Mouse (Mus musculus) spleen, adult 2 months (tissue): Measurements from ENCODE around the gene Topbp1. TPM values are rescaled to one million over a fixed set of nuclear protein-coding genes. Genes with fewer than 3 reads are reported as not detected.
A peak's percentile ranks its signal among the peaks of the same experiment; 100 is the strongest.

Source experiments
- DNase-seq, 2 experiments: peaks; one replicate each; pipeline versions ENCODE4 v3.0.0 to v3.0.0-alpha.2; 2012 to 2021; ENCODE audit warnings: low spot score in 2 of 2, low read depth in 1 of 2
- H3K27ac ChIP-seq: fragments of 200-500 bp; 2 replicates; pipeline ENCODE4 v1.5.1; 2012; ENCODE audit warnings: low read length, inconsistent platforms; ENCODE audit not compliant: insufficient read depth
- H3K27me3 ChIP-seq: fragments of 200-500 bp; 2 replicates; pipeline ENCODE4 v1.6.1; 2012; ENCODE audit warnings: mild to moderate bottlenecking, moderate library complexity, low read length, inconsistent platforms; ENCODE audit not compliant: control insufficient read depth, insufficient read depth
- H3K36me3 ChIP-seq: fragments of 200-500 bp; 2 replicates; pipeline ENCODE4 v1.6.1; 2012; ENCODE audit warnings: mild to moderate bottlenecking, low read length, inconsistent platforms; ENCODE audit not compliant: control insufficient read depth, insufficient read depth
- H3K4me1 ChIP-seq: fragments of 200-500 bp; 2 replicates; pipeline ENCODE4 v1.6.1; 2011; ENCODE audit warnings: inconsistent platforms; ENCODE audit not compliant: control insufficient read depth, insufficient read depth, insufficient read length
- H3K4me3 ChIP-seq: fragments of 200-500 bp; 2 replicates; pipeline ENCODE4 v1.5.1; 2011; ENCODE audit warnings: mild to moderate bottlenecking, inconsistent platforms; ENCODE audit not compliant: insufficient read depth, insufficient read length; ENCODE audit errors: extremely low read depth
- CTCF ChIP-seq: fragments of 200-500 bp; IDR thresholded peaks from 2 replicates; pipeline ENCODE4 v1.5.1; 2011; ENCODE audit warnings: mild to moderate bottlenecking, inconsistent platforms; ENCODE audit not compliant: insufficient read depth, insufficient read length, insufficient replicate concordance; ENCODE audit errors: extremely low read depth
- POLR2A ChIP-seq: fragments of 200-500 bp; IDR thresholded peaks from 2 replicates; pipeline ENCODE4 v1.6.1; 2011; ENCODE audit warnings: low read depth, low read length, inconsistent platforms
- WGBS: fragments of 180-500 bp; shearing (Covaris S2); methylation state at CpG from one replicate; pipeline ENCODE4 v1.1.7; 2018; 5-methylcytosine and 5-hydroxymethylcytosine counted together
- polyA plus RNA-seq: library from polyadenylated mRNA; depleted of rRNA; stranded (reverse); fragments of >200 nt; gene quantifications from 2 replicates; pipeline ENCODE4 v1.2.3, GENCODE M21; 2012

The Topbp1 gene
- polyA plus RNA-seq, 1 experiment: 13.0 TPM

DNA sequence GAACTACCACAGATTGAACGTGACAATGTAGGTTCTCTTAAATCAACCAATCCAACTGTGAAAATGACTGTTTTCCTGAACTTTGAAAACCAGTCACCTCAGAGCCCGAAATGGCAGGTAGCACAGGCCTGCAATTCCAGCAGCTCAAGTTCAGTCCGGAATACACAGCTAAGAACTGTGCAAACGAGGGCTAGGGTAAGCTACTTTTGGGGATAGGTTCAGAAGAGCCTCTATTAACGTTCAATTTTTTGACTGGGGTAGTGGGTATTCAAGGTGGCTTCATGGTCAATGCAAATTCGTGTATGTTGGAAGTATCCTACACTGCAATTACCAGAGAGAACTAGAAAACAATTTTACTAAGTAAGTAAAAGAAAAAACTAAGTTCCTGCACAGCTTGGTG is 58.1 kb downstream of the Topbp1 start:
- no peak overlapping the region for H3K4me3 ChIP-seq
- peaks cover 11% of the 10 kb centered on the region; the same call in 1 of the 2 replicates for H3K4me1 ChIP-seq
- DNase-seq: no peak
- no peak overlapping the region for H3K27ac ChIP-seq
- TF ChIP-seq CTCF (no peak), POLR2A (no peak)
- H3K36me3 ChIP-seq: peaks cover 17% of the 10 kb centered on the region
- WGBS: 46% methylated on average over 6 of the region's 6 CpGs
- H3K27me3 ChIP-seq: no peaks in the 10 kb centered on the region

DNA sequence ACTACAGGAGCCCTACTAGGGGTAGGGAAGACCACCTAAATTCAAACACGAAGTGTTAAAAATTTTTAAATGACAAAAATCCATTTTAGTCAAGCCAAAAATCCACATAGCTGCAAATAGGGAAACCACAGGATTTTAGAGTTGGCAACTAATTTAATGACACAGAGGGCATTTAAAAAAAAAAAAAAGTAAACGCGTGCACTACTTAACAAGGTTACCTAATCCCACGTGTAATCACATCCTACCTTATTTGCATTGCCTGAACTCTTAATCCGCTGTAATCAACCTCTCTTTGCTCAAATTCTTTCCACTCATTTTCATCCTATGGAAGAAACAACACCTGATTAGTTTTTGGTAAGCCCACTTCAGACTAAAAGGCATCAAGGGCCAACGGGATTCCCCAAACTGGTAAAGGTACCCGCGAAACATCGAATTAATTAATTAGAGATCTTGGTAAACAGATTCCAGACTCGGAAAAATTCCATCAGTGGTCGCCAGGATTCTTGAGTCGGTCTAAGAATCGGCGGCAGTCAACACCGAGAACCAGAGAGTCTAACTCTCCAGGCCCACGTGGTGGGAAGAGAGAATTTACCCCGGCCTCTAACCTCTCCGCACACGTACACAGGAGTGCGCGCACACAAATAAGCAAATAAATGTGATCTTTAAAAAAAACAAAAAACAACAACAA is 58.9 kb downstream of the Topbp1 start:
- no peak for TF ChIP-seq POLR2A
- TF ChIP-seq CTCF: no peak
- H3K4me3 ChIP-seq: peak overlapping the region; percentile 88
- peaks cover 11% of the 10 kb centered on the region; the same call in 1 of the 2 replicates for H3K4me1 ChIP-seq
- peaks cover 11% of the 10 kb centered on the region for H3K36me3 ChIP-seq
- WGBS: 4% methylated on average over 21 of the region's 21 CpGs
- 0 out of 2 replicates have a peak overlapping the region, but pooled peaks have one; percentile 97 for H3K27ac ChIP-seq
- H3K27me3 ChIP-seq: no peaks in the 10 kb centered on the region
- DNase-seq: no peak

DNA sequence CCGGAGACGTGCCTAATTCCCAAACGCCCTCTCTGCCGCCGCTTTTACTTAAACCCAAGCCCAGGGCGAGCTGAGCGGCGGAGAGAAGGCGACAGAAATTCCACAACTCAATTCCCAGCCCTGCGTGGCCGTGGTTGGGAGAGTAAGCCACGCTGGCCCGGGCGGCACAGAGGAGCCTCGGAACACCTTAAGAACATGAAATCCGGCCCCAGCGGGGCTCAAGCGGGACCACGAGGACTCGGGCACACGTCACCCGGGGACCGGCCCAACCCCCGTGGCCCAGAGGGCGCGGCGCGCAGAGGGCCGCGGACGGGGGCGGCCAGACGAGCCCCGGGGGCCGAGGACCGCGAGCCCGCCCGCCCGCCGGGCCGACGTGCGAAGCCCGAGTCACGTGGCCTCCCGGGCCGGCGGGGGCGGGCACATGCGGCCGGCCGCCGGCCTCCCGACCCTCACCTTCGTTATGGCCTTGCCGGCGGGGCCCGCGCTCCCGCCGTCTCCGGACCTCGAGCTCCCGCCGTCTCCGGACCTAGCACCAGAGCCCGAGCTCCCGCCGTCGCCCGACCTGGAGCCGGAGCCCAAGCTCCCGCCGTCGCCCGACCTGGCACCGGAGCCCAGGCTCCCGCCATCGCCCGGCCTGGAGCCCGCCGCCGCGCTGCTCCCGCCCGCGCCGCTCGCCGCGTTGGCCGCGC is 59.7 kb downstream of the Topbp1 start:
- Histone ChIP-seq H3K27me3 (no peaks in the 10 kb centered on the region), H3K27ac (peak overlapping the region; percentile 97), H3K4me1 (peaks cover 11% of the 10 kb centered on the region; the same call in 1 of the 2 replicates), H3K4me3 (peak overlapping the region; percentile 88), H3K36me3 (peaks cover 5% of the 10 kb centered on the region)
- peak; percentile 27 to 63 for DNase-seq
- TF ChIP-seq CTCF (no peak), POLR2A (no peak)
- 12% methylated on average over 55 of the region's 94 CpGs for WGBS

DNA sequence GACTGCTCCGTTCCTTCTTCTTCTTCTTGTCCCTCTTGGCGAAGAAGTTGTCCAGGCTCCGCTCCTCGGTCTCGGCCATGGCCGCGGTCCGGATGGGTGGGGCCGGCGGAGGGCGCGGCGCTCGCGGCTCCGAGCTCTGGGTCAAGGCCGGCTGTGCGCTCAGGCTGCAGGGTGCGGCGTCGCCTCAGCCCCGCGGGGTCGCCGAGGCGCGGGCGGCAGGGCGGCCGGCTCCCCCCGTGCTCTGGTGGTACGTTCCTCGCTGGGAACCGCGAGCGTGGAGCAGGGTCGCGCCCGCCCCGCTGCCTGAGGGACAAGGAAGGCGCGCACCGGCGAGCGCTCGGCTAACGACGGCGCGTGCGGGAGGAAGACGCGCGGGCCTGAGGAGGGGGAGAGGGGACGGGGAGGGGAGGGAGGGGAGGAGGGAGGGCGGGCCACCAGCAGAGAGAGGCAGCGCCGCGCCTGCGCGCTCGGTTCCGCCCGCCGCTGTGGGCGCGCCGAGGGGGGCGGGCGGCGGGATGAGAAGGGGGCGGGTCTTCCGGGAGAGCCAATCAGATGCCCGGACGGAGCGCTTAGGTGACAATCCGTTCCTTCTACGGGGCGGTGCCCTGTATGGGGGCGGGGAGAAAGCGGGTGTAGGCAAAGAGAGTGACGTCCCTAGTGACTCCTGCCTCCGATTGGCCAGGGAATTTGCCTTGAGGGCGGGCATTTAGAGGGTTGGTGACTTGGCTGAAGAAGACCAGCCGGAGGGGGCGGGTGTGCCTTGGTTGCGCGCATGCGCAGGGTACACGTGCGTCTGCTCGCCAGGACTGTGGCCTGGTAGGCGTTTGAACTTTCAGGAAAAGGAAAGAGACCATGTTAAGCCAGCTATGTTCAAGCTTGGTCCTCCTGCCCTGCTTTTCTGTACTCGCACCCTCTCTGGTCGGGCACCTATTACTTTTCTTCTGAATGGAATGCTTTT is 60.6 kb downstream of the Topbp1 start, which contains the start of gene Cdv3:
Gene Cdv3 (minus strand): TSS at position 551 of the 958 bp plus-strand sequence.
- Histone ChIP-seq H3K27ac (peak within 1 kb of the TSS; percentile 97), H3K4me3 (peak within 1 kb of the TSS; percentile 88), H3K27me3 (no peaks in the 10 kb centered on the region), H3K4me1 (peaks cover 11% of the 10 kb centered on the region; the same call in 1 of the 2 replicates), H3K36me3 (peaks cover 4% of the 10 kb centered on the region)
- WGBS: 3% methylated on average over 80 of the region's 95 CpGs
- DNase-seq: peak; percentile 99 to 100
- peak; percentile 62 for TF ChIP-seq POLR2A
- TF ChIP-seq CTCF: peak; percentile 3; the same call in 1 of the 2 replicates

DNA sequence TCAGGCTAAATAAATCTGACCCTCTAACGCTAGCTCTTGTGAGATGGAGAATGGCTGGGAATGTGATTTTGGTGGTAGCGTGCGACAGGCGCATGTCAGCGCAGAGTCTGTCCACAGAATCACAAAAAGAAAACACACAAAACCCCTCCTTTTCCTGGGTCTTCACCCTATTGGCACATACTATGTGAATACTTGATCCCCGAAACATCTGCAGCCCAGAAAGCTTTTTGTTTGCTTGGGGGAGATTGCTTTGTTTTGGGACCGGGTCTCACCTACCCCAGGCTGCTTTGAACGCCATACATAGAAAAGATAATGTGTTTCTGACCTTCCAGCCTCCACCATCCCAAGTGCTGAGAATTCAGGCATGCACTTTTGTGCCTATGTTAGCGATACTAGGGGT is 61.3 kb downstream of the Topbp1 start:
- no peak for DNase-seq
- Histone ChIP-seq H3K4me3 (peak overlapping the region; percentile 55; the same call in 1 of the 2 replicates), H3K4me1 (peaks cover 11% of the 10 kb centered on the region; the same call in 1 of the 2 replicates), H3K36me3 (peaks cover 4% of the 10 kb centered on the region), H3K27ac (peak overlapping the region; percentile 64), H3K27me3 (no peaks in the 10 kb centered on the region)
- 68% methylated on average over 9 of the region's 9 CpGs for WGBS
- TF ChIP-seq POLR2A: no peak
- no peak for TF ChIP-seq CTCF

DNA sequence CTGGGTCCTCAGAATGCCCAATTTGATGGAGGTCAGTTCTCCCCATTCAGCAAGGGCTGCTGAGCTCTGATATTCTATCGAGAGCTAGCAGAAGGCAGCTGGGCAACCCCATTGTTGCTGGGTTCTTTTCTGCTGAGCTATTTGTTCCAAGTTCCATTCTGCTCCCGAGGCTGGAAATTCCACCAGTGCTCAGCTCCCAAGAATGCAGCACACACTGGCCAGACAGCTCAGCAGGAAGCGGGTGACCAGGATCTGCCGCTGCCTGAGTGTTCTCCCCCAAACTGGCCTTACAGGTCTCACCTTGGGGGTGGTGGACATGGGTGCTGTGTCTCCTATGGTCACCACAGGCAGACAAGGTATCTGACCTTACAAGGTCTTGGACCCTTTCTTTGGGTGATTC is 64.9 kb downstream of the Topbp1 start:
- H3K36me3 ChIP-seq: no peaks in the 10 kb centered on the region
- H3K27me3 ChIP-seq: no peaks in the 10 kb centered on the region
- WGBS: 90% methylated on average over 4 of the region's 4 CpGs
- no peak overlapping the region for H3K27ac ChIP-seq
- TF ChIP-seq CTCF (no peak), POLR2A (no peak)
- no peak for DNase-seq
- peaks cover 4% of the 10 kb centered on the region; the same call in 1 of the 2 replicates for H3K4me1 ChIP-seq
- H3K4me3 ChIP-seq: no peak overlapping the region
